Mouse (Mus musculus) stomach, adult 2 months (tissue): ENCODE measurements around the gene Olfr323. TPM values are rescaled to one million over a fixed set of nuclear protein-coding genes. Genes with fewer than 3 reads are reported as not detected.

Experiments used
- polyA plus RNA-seq: library from polyadenylated mRNA; depleted of rRNA; stranded (reverse); fragments of >200 nt; gene quantifications from 2 replicates; pipeline ENCODE4 v1.2.3, GENCODE M21; 2012; rRNA removed

Gene Olfr323
- polyA plus RNA-seq = 0.03 TPM in 1 of 2 replicates, not detected in the other

DNA sequence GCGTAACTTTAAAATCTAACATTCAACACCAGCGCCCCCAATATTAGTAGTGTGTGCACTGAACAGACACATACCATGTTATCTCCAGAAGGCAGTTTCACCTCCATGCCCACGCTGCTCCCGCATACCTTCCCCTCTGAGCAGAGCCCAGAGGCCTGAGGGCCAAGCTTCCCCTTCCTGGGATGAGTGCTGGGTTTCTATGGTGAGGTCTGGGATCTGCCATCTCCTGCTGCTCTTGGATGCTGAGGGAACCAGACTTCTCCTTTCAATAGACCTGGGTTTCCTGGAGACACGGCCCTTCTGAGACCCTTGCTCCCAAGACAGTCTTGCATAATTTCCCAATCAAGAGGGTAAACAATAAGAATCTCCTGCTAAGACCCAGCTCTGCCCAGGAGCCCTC lies at the start of gene Olfr323:
Olfr323 (minus strand) TSS at position 101 of the 400 bp plus-strand sequence.

DNA sequence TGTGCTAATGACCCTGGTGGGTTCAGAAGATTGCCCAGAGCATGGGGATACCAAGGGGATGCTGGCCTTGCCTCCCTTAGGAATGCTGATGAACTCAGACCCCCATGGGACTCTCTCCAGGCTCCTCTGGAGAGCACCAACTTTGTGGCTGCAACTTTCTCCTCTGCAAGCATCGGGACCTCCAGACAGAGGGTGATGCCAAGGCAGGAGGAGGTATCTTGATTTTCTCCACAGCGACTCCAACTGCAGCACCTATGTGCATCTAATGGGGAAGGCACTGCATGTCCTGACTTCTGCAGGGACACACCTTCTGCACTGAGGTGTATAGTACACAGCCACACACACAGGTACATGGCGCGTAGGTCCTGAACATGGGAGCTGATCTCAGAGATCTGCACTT lies 28.3 kb upstream of the Olfr323 start, which contains the start of gene Olfr322:
Olfr322 (plus strand) TSS at position 187 of the 400 bp plus-strand sequence.

DNA sequence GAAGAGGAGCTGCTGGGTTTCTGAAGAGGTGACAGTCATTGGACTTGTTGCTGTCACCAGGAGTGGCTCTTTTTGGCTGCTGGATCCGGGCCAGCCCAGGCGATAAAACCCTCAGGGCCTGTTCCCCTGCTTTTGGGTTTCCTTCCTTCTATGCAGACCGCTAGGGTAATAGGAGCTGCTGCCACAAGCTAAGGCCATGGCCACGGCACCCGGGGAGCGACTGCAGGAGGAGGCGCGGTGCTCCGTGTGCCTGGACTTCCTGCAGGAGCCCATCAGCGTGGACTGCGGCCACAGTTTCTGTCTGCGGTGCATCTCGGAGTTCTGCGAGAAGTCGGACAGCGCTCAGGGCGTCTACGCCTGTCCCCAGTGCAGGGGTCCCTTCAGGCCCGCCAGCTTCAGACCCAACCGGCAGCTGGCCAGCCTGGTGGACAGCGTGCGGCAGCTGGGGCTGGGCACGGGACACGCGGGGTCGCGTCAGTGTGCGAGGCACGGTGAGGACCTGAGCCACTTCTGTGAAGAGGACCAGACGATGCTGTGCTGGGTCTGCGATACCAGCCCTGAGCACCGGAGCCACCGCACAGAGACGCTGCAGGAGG lies 10.1 kb upstream of the Olfr323 start, which contains the start of gene Trim58:
Trim58 (plus strand) TSS at position 194 of the 596 bp plus-strand sequence.

DNA sequence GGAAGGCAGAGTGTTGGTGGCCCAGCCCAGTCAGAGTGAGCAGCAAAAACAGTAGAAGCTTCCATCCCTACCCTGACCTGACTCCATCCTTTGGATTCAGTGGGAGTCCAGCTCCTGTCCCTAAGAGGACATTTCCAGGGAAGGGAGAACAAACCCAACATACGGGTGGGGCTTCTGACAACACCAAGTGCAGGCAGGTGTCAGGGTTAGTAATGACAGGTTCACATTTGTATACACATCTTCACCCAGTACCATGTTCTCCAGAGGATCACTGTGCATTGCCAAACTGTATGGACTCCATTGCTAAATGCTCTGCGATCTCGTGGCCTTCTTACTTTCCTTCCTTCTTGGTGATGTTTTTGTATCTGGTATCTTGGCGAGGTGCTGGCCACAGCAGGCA lies 14.3 kb downstream of the Olfr323 start, which contains the start of gene 2210407C18Rik:
2210407C18Rik (minus strand) TSS at position 101 of the 400 bp plus-strand sequence.

DNA sequence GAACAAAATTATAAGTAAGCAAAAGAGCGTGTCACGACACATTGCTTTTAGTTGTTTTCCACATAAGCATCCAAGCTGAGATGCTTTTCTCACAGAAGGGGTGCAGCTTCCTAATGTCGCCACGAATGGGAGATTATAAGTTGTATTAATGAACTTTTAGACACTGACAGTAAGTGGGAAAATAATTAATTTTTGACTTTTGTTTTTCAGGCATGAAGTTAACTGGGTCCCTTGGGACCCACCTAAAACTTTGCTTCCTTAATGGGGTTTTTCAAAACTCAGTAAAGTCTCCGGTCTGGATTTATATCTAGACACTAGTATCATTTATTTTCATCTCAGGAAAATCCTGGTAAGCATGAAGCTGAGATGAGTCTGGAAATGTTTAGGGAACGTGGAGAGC lies 35.5 kb downstream of the Olfr323 start, which contains the start of gene Olfr324:
Olfr324 (plus strand) TSS at position 301 of the 400 bp plus-strand sequence.

DNA sequence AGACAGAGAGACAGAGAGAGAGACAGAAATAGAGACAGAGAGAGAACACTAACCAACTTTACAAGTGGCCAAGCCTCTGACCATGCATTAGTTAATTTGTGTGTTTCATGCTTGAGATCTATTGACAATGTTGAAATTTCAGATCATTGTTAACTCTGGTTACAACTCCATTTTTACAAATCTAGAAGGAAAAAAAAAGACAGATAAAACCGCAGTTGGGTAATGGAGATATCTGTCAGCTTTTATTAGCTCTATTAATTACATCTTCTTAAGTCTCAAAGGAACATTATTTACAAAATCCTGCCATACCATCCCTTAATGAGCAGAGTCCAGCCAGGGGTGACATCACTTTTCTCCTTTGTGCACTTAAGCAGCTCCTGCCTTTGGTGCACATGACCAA lies 52.9 kb downstream of the Olfr323 start, which contains the start of gene Olfr325:
Olfr325 (plus strand) TSS at position 301 of the 400 bp plus-strand sequence.

Other genes starting within 250 kb of the Olfr323 start
- not detected in 2 replicates for gene 1810065E05Rik, start 209.4 kb downstream of the Olfr323 start, polyA plus RNA-seq
- not detected in 2 replicates for gene Gm12253, start 197.9 kb downstream of the Olfr323 start, polyA plus RNA-seq
- not detected in 2 replicates for gene Lypd9, start 177.6 kb downstream of the Olfr323 start, polyA plus RNA-seq
- gene Olfr30, start 168.2 kb downstream of the Olfr323 start, polyA plus RNA-seq = not detected in 2 replicates
- gene Olfr332, start 137.9 kb downstream of the Olfr323 start, polyA plus RNA-seq = not detected in 2 replicates
- gene Olfr331, start 127.9 kb downstream of the Olfr323 start, polyA plus RNA-seq = not detected in 2 replicates
- gene Olfr330, start 95.7 kb downstream of the Olfr323 start, polyA plus RNA-seq = not detected in 2 replicates
- not detected in 2 replicates for gene Olfr329-ps, start 84.1 kb downstream of the Olfr323 start, polyA plus RNA-seq
- gene Olfr328, start 74.9 kb downstream of the Olfr323 start, polyA plus RNA-seq = not detected in 2 replicates
- gene Olfr224, start 59.9 kb downstream of the Olfr323 start, polyA plus RNA-seq = not detected in 2 replicates
- gene Olfr325, start 52.8 kb downstream of the Olfr323 start, polyA plus RNA-seq = not detected in 2 replicates
- gene Olfr324, start 35.4 kb downstream of the Olfr323 start, polyA plus RNA-seq = not detected in 2 replicates
- 116 and 121 TPM in 2 replicates for gene 2210407C18Rik, start 14.4 kb downstream of the Olfr323 start, polyA plus RNA-seq
- gene Trim58, start 10.0 kb upstream of the Olfr323 start, polyA plus RNA-seq = 0.11 and 0.27 TPM in 2 replicates
- gene Olfr322, start 28.3 kb upstream of the Olfr323 start, polyA plus RNA-seq = not detected in 2 replicates
- gene Olfr320, start 50.6 kb upstream of the Olfr323 start, polyA plus RNA-seq = not detected in 2 replicates
- not detected in 2 replicates for gene Olfr319, start 68.7 kb upstream of the Olfr323 start, polyA plus RNA-seq
- not detected in 2 replicates for gene Olfr318, start 93.5 kb upstream of the Olfr323 start, polyA plus RNA-seq
- gene Olfr317, start 108.7 kb upstream of the Olfr323 start, polyA plus RNA-seq = not detected in 2 replicates
- gene Olfr316, start 122.2 kb upstream of the Olfr323 start, polyA plus RNA-seq = not detected in 2 replicates
- not detected in 2 replicates for gene Olfr315, start 142.7 kb upstream of the Olfr323 start, polyA plus RNA-seq
- gene Olfr314, start 152.5 kb upstream of the Olfr323 start, polyA plus RNA-seq = not detected in 2 replicates
- 0.26 and 0.61 TPM in 2 replicates for gene Fam183b, start 171.5 kb upstream of the Olfr323 start, polyA plus RNA-seq
- not detected in 2 replicates for gene Olfr313, start 184.5 kb upstream of the Olfr323 start, polyA plus RNA-seq
- gene Olfr312, start 198.7 kb upstream of the Olfr323 start, polyA plus RNA-seq = not detected in 2 replicates
- not detected in 2 replicates for gene Olfr311, start 208.8 kb upstream of the Olfr323 start, polyA plus RNA-seq
- gene Gm12258, start 216.7 kb upstream of the Olfr323 start, polyA plus RNA-seq = 0.38 and 0.61 TPM in 2 replicates
- 1.1 and 1.4 TPM in 2 replicates for gene 2810021J22Rik, start 236.7 kb upstream of the Olfr323 start, polyA plus RNA-seq